Mouse (Mus musculus) MEL (cell line): ENCODE data around the gene Cops4. TPM values are rescaled to one million over a fixed set of nuclear protein-coding genes. Genes with fewer than 3 reads are reported as not detected.

ENCODE experiments used
- DNase-seq: peaks from one replicate; pipeline ENCODE4 v3.0.0; 2011; ENCODE audit warnings: low read depth, low spot score
- H3K27ac ChIP-seq: 2 replicates; pipeline ENCODE4 v1.5.1; 2012; ENCODE audit warnings: low read depth, mild to moderate bottlenecking, control low read depth, low read length, moderate library complexity; ENCODE audit not compliant: control insufficient read depth
- H3K27me3 ChIP-seq, 2 experiments: fragments of 150-350 bp in 1 of 2; sonication (generic) in 1 of 2; 2 replicates each; pipeline ENCODE4 v1.6.1; 2012; ENCODE audit warnings: low read length in 2 of 2, mild to moderate bottlenecking in 2 of 2, improper control_type of control experiment in 1 of 2, moderate library complexity in 1 of 2; ENCODE audit not compliant: insufficient read depth in 2 of 2, control insufficient read depth in 1 of 2
- H3K36me3 ChIP-seq, 2 experiments: 2 replicates each; pipeline ENCODE4 v1.6.1; 2012 to 2014; ENCODE audit warnings: low read length in 2 of 2, improper control_type of control experiment in 1 of 2, inconsistent platforms in 1 of 2, mild to moderate bottlenecking in 1 of 2; ENCODE audit not compliant: insufficient read depth in 2 of 2, control insufficient read depth in 1 of 2
- H3K4me1 ChIP-seq, 2 experiments: fragments of 150-350 bp in 1 of 2; sonication (generic) in 1 of 2; 2 replicates each; pipeline ENCODE4 v1.6.1; 2012; ENCODE audit warnings: low read length in 2 of 2, improper control_type of control experiment in 1 of 2, mild to moderate bottlenecking in 1 of 2; ENCODE audit not compliant: insufficient read depth in 2 of 2, control insufficient read depth in 1 of 2
- H3K4me3 ChIP-seq, 2 experiments: fragments of 150-350 bp in 1 of 2; sonication (generic) in 1 of 2; 2 replicates each; pipeline ENCODE4 v1.5.1; 2012; ENCODE audit warnings: low read depth in 2 of 2, low read length in 2 of 2, mild to moderate bottlenecking in 2 of 2, moderate library complexity in 2 of 2, control low read depth in 1 of 2, improper control_type of control experiment in 1 of 2; ENCODE audit not compliant: control insufficient read depth in 1 of 2, insufficient read depth in 1 of 2
- H3K79me2 ChIP-seq: 2 replicates; pipeline ENCODE4 v1.6.1; 2012; ENCODE audit warnings: mild to moderate bottlenecking, low read length, moderate library complexity; ENCODE audit not compliant: control insufficient read depth, poor library complexity, insufficient read depth
- H3K9ac ChIP-seq: 2 replicates; pipeline ENCODE4 v1.6.1; 2012; ENCODE audit warnings: low read depth, mild to moderate bottlenecking, control low read depth, low read length, moderate library complexity; ENCODE audit not compliant: control insufficient read depth, poor library complexity, severe bottlenecking
- H3K9me3 ChIP-seq: fragments of 150-350 bp; sonication (generic); replicated peaks from 2 replicates; pipeline ENCODE4 v1.6.1; 2012; ENCODE audit warnings: mild to moderate bottlenecking, low read length, improper control_type of control experiment, moderate library complexity; ENCODE audit not compliant: insufficient read depth
- BHLHE40 ChIP-seq: IDR thresholded peaks from 2 replicates; pipeline ENCODE4 v1.6.1; 2012; ENCODE audit warnings: low read depth, mild to moderate bottlenecking, inconsistent platforms, low read length, improper control_type of control experiment, borderline replicate concordance
- CHD1 ChIP-seq: IDR thresholded peaks from 2 replicates; pipeline ENCODE4 v1.6.1; 2012; ENCODE audit warnings: low read depth, mild to moderate bottlenecking, inconsistent platforms, low read length, improper control_type of control experiment
- CHD2 ChIP-seq: IDR thresholded peaks from 2 replicates; pipeline ENCODE4 v1.6.1; 2011; ENCODE audit warnings: low read length, improper control_type of control experiment
- E2F4 ChIP-seq: IDR thresholded peaks from 2 replicates; pipeline ENCODE4 v1.6.1; 2011; ENCODE audit warnings: low read depth, low read length, improper control_type of control experiment, borderline replicate concordance
- ELF1 ChIP-seq: IDR thresholded peaks from 2 replicates; pipeline ENCODE4 v1.6.1; 2014; ENCODE audit warnings: low read depth, mild to moderate bottlenecking, inconsistent platforms, low read length, improper control_type of control experiment, moderate library complexity
- EP300 ChIP-seq, 2 experiments: IDR thresholded peaks; 2 replicates each; pipeline ENCODE4 v1.6.1; 2011; ENCODE audit warnings: improper control_type of control experiment in 2 of 2, low read length in 2 of 2, low read depth in 1 of 2, mild to moderate bottlenecking in 1 of 2
- GATA1 ChIP-seq: IDR thresholded peaks from 2 replicates; pipeline ENCODE4 v1.6.1; 2011; ENCODE audit warnings: low read depth, low read length, improper control_type of control experiment
- HCFC1 ChIP-seq: IDR thresholded peaks from 2 replicates; pipeline ENCODE4 v1.6.1; 2012; ENCODE audit warnings: low read depth, mild to moderate bottlenecking, inconsistent platforms, low read length, improper control_type of control experiment, moderate library complexity
- KAT2A ChIP-seq: conservative IDR thresholded peaks from 2 replicates; pipeline ENCODE4 v1.6.1; 2012; ENCODE audit warnings: low read depth, low read length, improper control_type of control experiment, inconsistent platforms
- MAFK ChIP-seq: IDR thresholded peaks from 2 replicates; pipeline ENCODE4 v1.6.1; 2011; ENCODE audit warnings: low read depth, mild to moderate bottlenecking, low read length, improper control_type of control experiment, borderline replicate concordance
- MAX ChIP-seq: IDR thresholded peaks from 2 replicates; pipeline ENCODE4 v1.6.1; 2011; ENCODE audit warnings: low read length, improper control_type of control experiment
- MAZ ChIP-seq: IDR thresholded peaks from 2 replicates; pipeline ENCODE4 v1.6.1; 2012; ENCODE audit warnings: low read depth, mild to moderate bottlenecking, inconsistent platforms, low read length, improper control_type of control experiment
- MEF2A ChIP-seq: IDR thresholded peaks from 2 replicates; pipeline ENCODE4 v1.6.1; 2014; ENCODE audit warnings: low read depth, mild to moderate bottlenecking, inconsistent platforms, low read length, improper control_type of control experiment; ENCODE audit not compliant: poor library complexity, insufficient replicate concordance, severe bottlenecking; ENCODE audit errors: extremely low read depth
- MXI1 ChIP-seq: IDR thresholded peaks from 2 replicates; pipeline ENCODE4 v1.6.1; 2011; ENCODE audit warnings: mild to moderate bottlenecking, low read depth, low read length, improper control_type of control experiment
- MYB ChIP-seq: IDR thresholded peaks from 2 replicates; pipeline ENCODE4 v1.6.1; 2011; ENCODE audit warnings: mild to moderate bottlenecking, low read depth, low read length, improper control_type of control experiment
- NRF1 ChIP-seq: IDR thresholded peaks from 2 replicates; pipeline ENCODE4 v1.6.1; 2014; ENCODE audit warnings: low read depth, mild to moderate bottlenecking, inconsistent platforms, low read length, improper control_type of control experiment, moderate library complexity; ENCODE audit not compliant: poor library complexity, insufficient read depth, severe bottlenecking
- POLR2A ChIP-seq, 2 experiments: IDR thresholded peaks; 2 replicates each; pipeline ENCODE4 v1.6.1; 2011 to 2012; ENCODE audit warnings: low read length in 2 of 2, mild to moderate bottlenecking in 2 of 2, control low read depth in 1 of 2, improper control_type of control experiment in 1 of 2, low read depth in 1 of 2, moderate library complexity in 1 of 2; ENCODE audit not compliant: control insufficient read depth in 1 of 2, insufficient read depth in 1 of 2, poor library complexity in 1 of 2
- POLR2AphosphoS2 ChIP-seq: IDR thresholded peaks from 2 replicates; pipeline ENCODE4 v1.6.1; 2011; ENCODE audit warnings: low read length, improper control_type of control experiment
- POLR2AphosphoS5 ChIP-seq: IDR thresholded peaks from 2 replicates; pipeline ENCODE4 v1.6.1; 2012; ENCODE audit warnings: low read depth, borderline replicate concordance, mild to moderate bottlenecking, inconsistent platforms, low read length, moderate library complexity, mixed read lengths
- SMC3 ChIP-seq: IDR thresholded peaks from 2 replicates; pipeline ENCODE4 v1.6.1; 2011; ENCODE audit warnings: low read depth, low read length, improper control_type of control experiment
- USF1 ChIP-seq: IDR thresholded peaks from 2 replicates; pipeline ENCODE4 v1.6.1; 2014; ENCODE audit warnings: low read depth, mild to moderate bottlenecking, inconsistent platforms, low read length, improper control_type of control experiment, moderate library complexity
- ZKSCAN1 ChIP-seq: IDR thresholded peaks from 2 replicates; pipeline ENCODE4 v1.6.1; 2012; ENCODE audit warnings: low read depth, mild to moderate bottlenecking, inconsistent platforms, low read length, improper control_type of control experiment, moderate library complexity
- ZNF384 ChIP-seq: IDR thresholded peaks from 2 replicates; pipeline ENCODE4 v1.6.1; 2012; ENCODE audit warnings: low read depth, mild to moderate bottlenecking, inconsistent platforms, low read length, improper control_type of control experiment
- polyA plus RNA-seq, 2 experiments: library from polyadenylated mRNA; stranded (reverse) in 1 of 2; unstranded in 1 of 2; fragments of >175 nt in 1 of 2; fragments of >200 nt in 1 of 2; gene quantifications; 2 replicates each; pipeline versions ENCODE4 v1.2.1 to v1.2.4; 2012; ENCODE audit warnings: low replicate concordance in 2 of 2, low read depth in 1 of 2; ENCODE audit not compliant: insufficient read length in 2 of 2, insufficient read depth in 1 of 2, missing spikeins in 1 of 2
- total RNA-seq: library from RNA; depleted of rRNA; stranded (reverse); fragments of 300-350 nt; gene quantifications from 2 replicates; pipeline ENCODE4 v1.2.3, GENCODE M21; 2012

The Cops4 gene
- total and polyA plus RNA-seq, 3 experiments: 112 to 626 (median 142) TPM

DNA sequence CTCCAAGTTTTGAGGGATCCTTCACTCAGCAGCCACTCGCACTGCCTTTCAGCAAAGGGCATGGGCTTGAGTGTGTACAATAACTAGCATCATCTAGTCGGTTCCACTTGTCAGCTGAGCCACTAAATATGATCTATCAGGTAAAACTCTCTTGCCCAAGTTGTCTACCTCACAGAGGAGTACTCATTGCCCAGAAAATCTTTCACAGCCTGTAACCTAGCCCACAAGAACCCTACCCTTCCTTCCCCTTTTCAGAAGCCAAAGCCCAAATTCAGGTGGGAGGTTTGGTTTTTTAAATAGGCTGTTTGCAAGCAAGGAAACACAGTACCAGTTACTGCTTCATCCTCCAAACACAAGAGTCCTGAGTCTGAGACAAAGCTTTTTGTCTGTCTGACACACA lies 31.0 kb upstream of the Cops4 start:
- no peak for DNase-seq
- no peaks in the 10 kb centered on the region for H3K27me3 ChIP-seq
- H3K79me2 ChIP-seq: peaks cover 40% of the 10 kb centered on the region
- H3K36me3 ChIP-seq: peaks cover 9 to 17% of the 10 kb centered on the region in 2 experiments
- H3K9ac ChIP-seq: no peak overlapping the region
- peaks cover 2 to 12% of the 10 kb centered on the region in 2 experiments; a peak in 2 of 4 replicates for H3K4me1 ChIP-seq
- H3K9me3 ChIP-seq: no peaks in the 10 kb centered on the region
- H3K4me3 ChIP-seq: no peak overlapping the region
- TF ChIP-seq ZNF384 (no peak), KAT2A (no peak), MYB (no peak), ZKSCAN1 (no peak), SMC3 (no peak), GATA1 (no peak), E2F4 (no peak), ELF1 (no peak), MAFK (no peak), MXI1 (no peak), POLR2AphosphoS2 (no peak), HCFC1 (no peak), NRF1 (no peak), CHD1 (no peak), POLR2AphosphoS5 (no peak)
- TF ChIP-seq, all 39 proteins: peak for 0
- H3K27ac ChIP-seq: no peak overlapping the region

DNA sequence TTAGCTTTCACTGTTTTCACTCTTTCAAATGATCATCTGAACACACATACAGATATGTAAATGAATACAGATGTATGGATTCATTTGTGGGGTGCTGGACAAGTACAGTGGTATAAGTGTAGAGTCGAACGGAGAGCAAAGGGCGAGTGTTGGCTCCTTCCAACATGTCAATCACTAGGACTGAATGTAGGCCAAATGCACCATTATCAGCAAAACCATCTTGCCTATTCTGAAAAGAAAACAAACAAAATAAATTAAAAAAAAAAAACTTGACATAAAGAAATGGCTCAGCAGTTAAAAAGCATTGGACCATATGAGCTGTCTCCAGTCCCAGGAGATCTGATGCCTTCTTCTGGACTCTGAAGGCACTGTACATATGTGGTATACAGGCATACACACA lies 29.9 kb upstream of the Cops4 start:
- Histone ChIP-seq H3K27me3 (no peaks in the 10 kb centered on the region), H3K9me3 (no peaks in the 10 kb centered on the region), H3K9ac (no peak overlapping the region), H3K27ac (no peak overlapping the region), H3K79me2 (peaks cover 44% of the 10 kb centered on the region), H3K36me3 (peaks cover 9 to 17% of the 10 kb centered on the region in 2 experiments), H3K4me3 (no peak overlapping the region), H3K4me1 (peaks cover 2 to 12% of the 10 kb centered on the region in 2 experiments; a peak in 2 of 4 replicates)
- DNase-seq: no peak
- TF ChIP-seq MAZ (no peak), EP300 (IDR thresholded peaks at IDR 0.05; ENCODE audit: low read depth in 1 of 2, low read length in 2 of 2) (no peak), POLR2AphosphoS5 (no peak), CHD2 (no peak), USF1 (no peak), MEF2A (no peak), ZKSCAN1 (no peak), POLR2A (IDR thresholded peaks at IDR 0.05; ENCODE audit: control insufficient read depth in 1 of 2, insufficient read depth in 1 of 2, low read depth in 1 of 2, low read length in 2 of 2, poor library complexity in 1 of 2) (no peak), MAX (no peak), BHLHE40 (no peak), MYB (no peak), KAT2A (no peak)
